Mouse (Mus musculus): ENCODE measurements at regions not wholly inside any gene's neighbourhood (a gene's known extent, or its start where the extent isn't known, plus 50 kb on each side); places are given as distances from the start of the nearest gene placed in this dataset.

- peak; percentile 60 for DNase-seq (ENCODE audit: low spot score)
Measured at GRCm38 (mm10) chr13:35469361-35470198, 190.1 kb upstream of the Cdyl start.

DNA sequence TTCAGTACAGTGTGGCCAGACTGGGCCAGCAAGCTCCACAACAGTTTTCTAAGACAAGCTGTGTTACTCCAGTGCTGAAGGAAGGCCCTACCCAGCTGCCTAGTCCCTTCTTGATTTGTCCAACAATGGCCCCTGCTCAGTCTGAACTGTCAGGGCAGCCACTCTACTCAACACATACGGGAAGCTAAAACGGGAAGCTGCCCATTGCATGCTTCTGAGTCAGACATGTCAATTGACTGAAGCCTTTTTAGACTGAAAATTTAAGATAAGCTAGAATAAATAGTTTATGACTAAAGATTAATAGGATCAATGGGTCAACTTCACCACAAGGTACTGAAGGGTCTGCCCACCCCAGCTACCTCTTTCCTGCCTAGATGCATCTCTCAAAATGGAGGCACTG lies 181.4 kb upstream of the Cdyl start:
- DNase-seq (ENCODE audit: low spot score): no peak

- DNase-seq (ENCODE audit: low spot score): no peak
Measured at GRCm38 (mm10) chr13:35482340-35482739, 177.3 kb upstream of the Cdyl start.

DNA sequence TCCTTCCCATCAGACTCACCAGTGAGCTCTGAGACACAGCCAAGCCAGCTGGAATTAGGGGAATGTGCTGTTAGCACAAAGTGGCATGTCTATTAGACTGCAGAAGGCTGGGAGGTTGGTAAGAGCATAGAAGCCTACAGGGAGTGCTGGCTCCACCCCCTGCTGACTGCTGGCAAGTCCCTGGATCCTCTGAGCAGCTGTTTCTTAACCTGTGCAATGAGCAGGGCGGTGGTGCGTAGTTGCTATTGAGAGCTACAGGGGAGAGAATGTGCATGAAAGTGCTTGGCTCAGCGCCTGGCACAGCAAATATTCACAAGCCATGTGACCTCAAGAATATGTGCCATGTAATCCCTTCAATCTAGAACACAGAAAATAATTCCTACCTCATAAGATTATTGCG lies 173.5 kb upstream of the Cdyl start:
- peak; percentile 26 for DNase-seq (ENCODE audit: low spot score)

DNA sequence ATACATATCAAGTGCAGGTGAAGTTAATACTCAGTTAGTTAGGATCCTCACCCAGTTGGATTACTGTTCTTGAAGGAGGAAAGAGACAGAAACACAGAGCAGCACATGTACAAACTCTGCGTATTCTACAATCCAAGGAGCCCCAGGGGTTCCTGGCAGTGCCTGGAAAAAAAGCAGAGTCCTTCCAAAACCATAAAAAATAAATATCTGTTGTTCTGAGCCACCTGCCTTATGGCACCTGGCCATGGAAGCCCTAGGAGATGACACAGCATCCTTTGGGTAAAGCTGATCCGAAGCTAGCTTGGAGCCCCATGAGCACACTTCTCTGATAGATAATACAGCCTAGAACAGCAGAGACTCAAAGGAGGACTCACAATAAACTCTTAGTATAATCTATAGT lies 159.9 kb upstream of the Cdyl start:
- DNase-seq (ENCODE audit: low spot score): no peak

GRCm38 (mm10) chr13:35500891-35501290 lies 158.7 kb upstream of the Cdyl start:
- no peak for DNase-seq (ENCODE audit: low spot score)

DNA sequence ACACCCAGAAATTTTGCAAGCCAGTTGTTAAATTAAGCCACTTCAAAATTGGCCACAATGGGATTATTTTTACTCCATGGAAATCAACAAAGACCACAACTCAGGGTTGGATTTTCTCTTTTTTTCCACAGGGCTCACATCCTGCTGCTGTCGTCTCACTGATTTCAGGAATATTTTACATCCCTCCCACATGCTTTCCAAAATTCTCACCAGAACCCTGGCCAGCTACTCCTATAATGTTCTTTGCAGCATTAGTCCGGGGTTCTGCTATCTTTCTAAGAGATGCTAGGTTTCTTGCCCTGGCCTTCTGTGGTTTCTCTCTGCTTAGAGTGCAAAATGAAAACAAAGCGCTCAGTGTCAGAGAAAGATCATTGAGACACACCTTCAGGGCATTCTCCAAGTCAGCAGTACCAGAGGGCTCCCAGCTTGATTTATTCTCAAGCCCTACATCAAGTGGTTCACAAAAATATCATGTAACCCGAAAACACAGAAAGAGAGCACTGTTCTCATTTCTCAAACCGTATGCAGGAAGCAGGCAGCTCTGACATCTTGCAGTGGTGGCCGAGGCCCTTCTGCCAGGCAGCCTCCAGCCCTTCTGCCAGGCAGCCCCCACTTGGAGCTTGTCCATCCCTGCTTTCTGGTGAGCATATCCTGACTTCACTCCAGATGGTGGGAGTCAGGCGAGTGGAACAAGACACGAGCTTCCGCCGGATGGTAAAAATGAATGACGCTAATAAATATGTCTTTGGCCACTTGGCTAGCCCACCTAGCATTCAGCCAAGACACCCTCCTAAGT lies 158.1 kb upstream of the Cdyl start:
- no peak for DNase-seq (ENCODE audit: low spot score)

DNA sequence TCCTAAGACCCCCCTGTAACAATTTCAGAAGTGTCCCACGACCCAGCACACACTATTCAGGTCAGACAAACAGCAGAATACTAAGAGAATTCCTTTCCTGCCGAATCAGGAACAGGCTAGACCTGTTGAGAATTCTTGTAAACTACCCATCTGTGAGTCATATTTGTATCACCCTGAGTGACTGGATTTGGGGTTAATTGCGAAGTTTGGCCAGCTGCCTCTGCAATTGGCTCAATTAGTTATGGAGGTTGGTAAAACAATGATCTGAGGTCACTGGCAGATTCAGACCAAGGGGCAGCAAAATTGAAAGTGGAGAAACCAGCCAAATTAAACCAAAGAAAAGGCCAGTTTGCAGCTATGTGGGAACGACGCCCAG lies 157.5 kb upstream of the Cdyl start:
- peak; percentile 52 for DNase-seq (ENCODE audit: low spot score)

DNA sequence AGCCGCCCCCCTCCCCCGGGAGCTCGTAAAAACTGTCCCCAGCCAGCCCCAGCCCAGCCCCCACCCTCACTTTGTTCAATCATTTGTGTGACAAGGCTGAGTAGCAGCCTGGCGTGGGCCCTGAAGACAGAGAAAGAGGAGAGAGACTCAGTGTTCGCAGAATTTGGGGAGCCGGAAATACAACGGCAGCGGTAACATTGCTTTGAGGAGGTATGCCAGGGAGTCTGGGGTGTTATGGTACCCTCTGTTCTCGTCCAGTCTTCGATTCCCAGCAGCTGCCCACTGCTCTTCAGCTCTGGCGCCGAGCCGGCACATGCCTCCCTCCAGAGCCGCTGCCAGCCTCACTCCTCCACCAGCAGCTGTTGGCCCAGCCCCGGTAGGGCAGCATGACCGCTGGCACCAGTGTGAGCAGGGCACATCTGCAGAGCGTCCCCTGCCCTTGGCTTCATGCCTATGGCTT lies 156.2 kb upstream of the Cdyl start:
- DNase-seq (ENCODE audit: low spot score): peak; percentile 14

- peak; percentile 5 for DNase-seq (ENCODE audit: low spot score)
Measured at GRCm38 (mm10) chr13:35507195-35507594, 152.4 kb upstream of the Cdyl start.

GRCm38 (mm10) chr13:35512029-35512507 lies 147.6 kb upstream of the Cdyl start:
- no peak for DNase-seq (ENCODE audit: low spot score)

DNA sequence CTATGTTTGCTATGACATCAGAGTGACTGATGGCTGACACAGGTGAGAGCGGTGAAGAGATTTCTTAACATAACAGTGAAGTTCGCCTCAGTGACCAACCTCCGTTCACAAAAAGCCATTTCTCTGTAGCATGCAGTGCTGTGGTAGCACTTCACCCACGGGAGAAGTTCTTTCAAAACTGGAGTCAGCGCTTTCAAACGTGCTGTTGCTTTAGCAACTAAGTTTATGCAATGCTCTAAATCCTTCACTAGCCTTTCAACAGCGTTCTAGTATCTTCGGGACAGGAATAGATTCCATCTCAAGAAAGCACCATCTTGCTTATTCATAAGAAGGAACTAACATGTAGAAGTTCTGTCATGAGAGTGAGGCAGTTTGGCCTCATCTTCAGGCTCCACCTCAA lies 146.5 kb upstream of the Cdyl start:
- DNase-seq (ENCODE audit: low spot score): no peak

GRCm38 (mm10) chr13:35515291-35515690 lies 144.3 kb upstream of the Cdyl start:
- no peak for DNase-seq (ENCODE audit: low spot score)

- no peak for DNase-seq (ENCODE audit: low spot score)
Measured at GRCm38 (mm10) chr13:35517692-35518091, 141.9 kb upstream of the Cdyl start.

DNA sequence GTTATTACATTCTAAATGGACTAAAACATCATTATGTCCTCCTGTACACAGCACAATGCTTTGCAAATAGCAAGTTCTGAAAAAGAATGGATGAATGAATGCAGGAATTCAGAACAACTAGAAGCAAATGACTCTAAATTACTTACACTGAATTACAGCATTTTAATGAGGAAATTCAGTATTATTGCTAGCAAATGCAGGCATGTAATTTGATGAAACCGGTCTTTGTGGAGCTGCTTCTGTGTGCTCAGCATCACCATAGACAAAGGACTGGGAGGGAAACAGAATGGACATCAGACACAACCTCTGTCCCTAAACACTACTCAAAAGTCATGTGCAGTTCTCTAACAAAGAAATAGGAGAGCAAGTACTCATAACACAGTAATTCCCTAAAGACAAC lies 137.4 kb upstream of the Cdyl start:
- no peak for DNase-seq (ENCODE audit: low spot score)

DNA sequence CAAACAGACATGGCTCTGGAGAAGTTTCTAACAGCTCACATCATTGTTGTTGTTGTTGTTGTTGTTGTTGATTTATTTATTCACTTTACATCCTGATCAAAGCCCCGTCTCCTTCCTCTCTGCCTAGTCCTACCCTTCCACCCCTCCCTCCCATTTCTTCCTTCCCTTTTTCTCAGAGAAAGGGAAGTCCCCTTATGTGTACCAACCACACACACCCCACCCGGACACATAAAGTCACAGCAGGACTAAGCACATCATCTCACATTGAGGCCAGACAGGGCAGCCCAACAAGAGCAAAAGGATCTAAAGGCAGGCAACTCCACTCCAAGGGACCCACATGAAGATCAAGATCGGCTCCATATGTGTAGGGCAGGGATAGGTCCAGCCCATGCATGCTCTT lies 130.1 kb upstream of the Cdyl start:
- DNase-seq (ENCODE audit: low spot score): no peak

DNA sequence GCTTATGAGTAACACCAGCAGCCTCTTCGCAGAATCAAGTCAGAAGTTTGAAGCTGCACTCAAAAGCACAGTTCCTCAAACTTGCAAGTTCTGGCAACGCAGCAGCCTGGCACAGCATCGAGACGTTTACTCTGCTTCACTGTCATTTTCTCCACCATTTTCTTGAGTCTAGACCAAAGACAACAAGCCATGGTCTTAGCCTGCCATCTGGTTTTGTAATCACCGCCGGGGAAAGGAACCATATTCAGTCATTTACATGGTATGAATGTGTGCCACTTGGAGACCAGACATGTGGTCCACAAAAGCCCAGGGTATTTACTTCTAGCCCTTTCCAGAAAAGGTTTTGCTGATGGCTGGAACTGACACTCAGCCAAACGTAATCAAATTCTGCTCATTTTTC lies 122.5 kb upstream of the Cdyl start:
- DNase-seq (ENCODE audit: low spot score): no peak

- no peak for DNase-seq (ENCODE audit: low spot score)
Measured at GRCm38 (mm10) chr13:35537936-35538335, 121.7 kb upstream of the Cdyl start.

GRCm38 (mm10) chr13:35540433-35540832 lies 119.2 kb upstream of the Cdyl start:
- no peak for DNase-seq (ENCODE audit: low spot score)

DNA sequence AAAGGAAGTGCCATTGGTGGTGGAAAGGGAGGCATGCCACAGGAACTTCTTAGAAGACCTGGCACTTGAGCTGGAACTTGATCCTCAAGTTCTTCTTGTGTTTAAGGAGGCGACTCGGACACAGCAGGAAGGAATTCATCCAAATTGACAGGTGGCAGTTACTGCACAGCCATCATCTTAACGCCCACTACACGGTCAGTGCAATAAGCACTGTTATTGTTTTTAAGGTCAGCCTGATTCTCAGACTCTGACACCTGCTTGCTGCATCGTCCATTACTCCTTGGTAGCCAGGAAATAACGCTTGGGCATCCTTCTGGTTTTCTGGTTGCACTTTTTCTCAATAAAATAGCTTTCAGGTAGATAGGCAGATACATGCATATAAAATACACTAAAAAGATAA lies 118.6 kb upstream of the Cdyl start:
- DNase-seq (ENCODE audit: low spot score): no peak

GRCm38 (mm10) chr13:35564006-35564405 lies 95.6 kb upstream of the Cdyl start:
- DNase-seq (ENCODE audit: low spot score): no peak

- DNase-seq (ENCODE audit: low spot score): no peak
Measured at GRCm38 (mm10) chr13:35581616-35582015, 78.0 kb upstream of the Cdyl start.

DNA sequence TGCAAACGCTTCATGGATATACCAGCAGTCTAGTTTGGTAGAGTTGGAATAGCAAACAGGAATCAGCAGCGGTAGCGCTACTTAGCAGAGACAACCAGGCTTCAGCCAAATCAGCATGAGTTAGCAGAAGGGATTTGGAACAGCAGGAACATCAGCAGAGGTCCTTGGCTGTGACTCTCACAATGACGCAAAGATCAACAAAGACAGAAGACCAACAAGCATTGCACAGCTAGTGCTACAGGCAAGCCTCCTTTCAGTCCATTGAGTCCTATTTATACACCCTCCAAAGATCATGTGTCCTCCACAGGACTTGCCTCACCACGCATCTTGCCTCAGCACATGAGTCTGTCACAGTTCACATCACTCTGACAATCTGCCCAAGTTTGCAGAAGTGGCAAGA lies 61.6 kb upstream of the Cdyl start:
- DNase-seq (ENCODE audit: low spot score): no peak

All from urinary bladder, postnatal 14 days (tissue).